Mouse (Mus musculus): ENCODE results near the gene Skap2. TPM values are rescaled to one million over a fixed set of nuclear protein-coding genes. Genes with fewer than 3 reads are reported as not detected.

Skap2 gene
- total and polyA plus RNA-seq, 3 experiments, result 5.0 to 8.9 (median 8.6) TPM

DNA sequence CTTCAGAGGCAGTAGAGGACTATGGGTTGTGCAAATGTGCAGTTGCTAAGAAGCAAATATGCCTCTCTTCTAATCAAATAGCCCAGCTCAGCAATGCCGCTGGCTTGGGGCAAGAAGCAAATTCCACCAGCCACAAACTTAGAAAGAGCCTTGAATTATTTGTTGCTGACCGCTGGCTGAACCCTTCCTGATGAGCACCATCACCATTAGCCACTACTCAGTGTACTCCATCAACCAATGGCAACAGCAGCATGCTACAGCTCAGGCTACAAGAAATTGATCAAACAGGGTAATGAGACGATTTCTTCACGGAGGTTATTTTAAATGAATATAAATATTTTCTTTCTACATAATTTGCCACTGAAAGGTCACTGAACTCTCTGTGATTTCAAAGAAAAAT, 36.6 kb downstream of the Skap2 start:
- H3K27me3 ChIP-seq (ENCODE audit: control insufficient read depth, insufficient read depth, low read length), result no peaks in the 10 kb centered on the region
- H3K27ac ChIP-seq, result no peak overlapping the region
- no peaks in the 10 kb centered on the region for H3K4me1 ChIP-seq (ENCODE audit: control insufficient read depth, insufficient read depth, low read length)
- 84% methylated on average over 4 of the region's 4 CpGs for WGBS
- no peaks in the 10 kb centered on the region for H3K79me2 ChIP-seq (replicated peaks; ENCODE audit: control insufficient read depth, insufficient read depth, low read length)
- no peak overlapping the region for H3K4me3 ChIP-seq
- intact Hi-C loops (cut with DNase I), result no loop called here
- H3K36me3 ChIP-seq (ENCODE audit: control insufficient read depth, insufficient read depth, low read length), result no peaks in the 10 kb centered on the region
- TF ChIP-seq EP300 (IDR thresholded peaks at IDR 0.05; ENCODE audit: insufficient read depth, low read depth, low read length) (no peak), POLR2A (IDR thresholded peaks at IDR 0.05; ENCODE audit: insufficient read depth, low read depth, low read length) (no peak), CTCF (IDR thresholded peaks at IDR 0.05) (no peak)
- H3K9ac ChIP-seq (ENCODE audit: low read depth, low read length), result no peak overlapping the region
- DNase-seq, result no peak

DNA sequence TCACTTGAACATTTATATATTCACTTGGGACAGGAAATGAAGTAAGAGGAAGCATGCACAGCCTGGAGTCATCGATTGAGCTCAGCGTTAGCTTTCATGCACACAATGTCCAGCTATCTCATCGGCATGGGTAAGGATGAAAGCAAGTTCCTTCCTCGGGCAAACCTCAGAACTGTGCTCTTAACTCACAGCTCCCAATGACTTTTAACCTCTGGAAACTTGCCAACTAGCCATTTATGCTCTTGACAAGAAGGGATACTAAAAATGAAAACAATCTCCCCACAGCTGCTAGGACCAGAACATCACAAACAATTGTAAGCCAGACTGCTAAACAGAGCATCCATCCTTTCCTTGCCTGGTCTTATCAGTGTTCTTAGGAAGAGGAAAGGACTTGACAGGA, 53.4 kb downstream of the Skap2 start:
- no peak overlapping the region for H3K4me3 ChIP-seq
- TF ChIP-seq EP300 (IDR thresholded peaks at IDR 0.05; ENCODE audit: insufficient read depth, low read depth, low read length), result no peak
- no peak for TF ChIP-seq CTCF (IDR thresholded peaks at IDR 0.05)
- TF ChIP-seq POLR2A (IDR thresholded peaks at IDR 0.05; ENCODE audit: insufficient read depth, low read depth, low read length), result no peak
- no peak overlapping the region for H3K27ac ChIP-seq
- intact Hi-C loops (cut with DNase I), result no loop called here
- H3K4me1 ChIP-seq (ENCODE audit: control insufficient read depth, insufficient read depth, low read length), result no peaks in the 10 kb centered on the region
- H3K79me2 ChIP-seq (replicated peaks; ENCODE audit: control insufficient read depth, insufficient read depth, low read length), result no peaks in the 10 kb centered on the region
- WGBS, result 28% methylated on average over 4 of the region's 4 CpGs
- H3K36me3 ChIP-seq (ENCODE audit: control insufficient read depth, insufficient read depth, low read length), result no peaks in the 10 kb centered on the region
- H3K27me3 ChIP-seq (ENCODE audit: control insufficient read depth, insufficient read depth, low read length), result no peaks in the 10 kb centered on the region
- no peak for DNase-seq
- no peak overlapping the region for H3K9ac ChIP-seq (ENCODE audit: low read depth, low read length)

GRCm38 (mm10) chr6:51956048-51956792, 56.1 kb downstream of the Skap2 start:
- no peak overlapping the region for H3K27ac ChIP-seq
- intact Hi-C loops (cut with DNase I), result no loop called here
- H3K4me3 ChIP-seq, result no peak overlapping the region
- no peak for DNase-seq
- no peaks in the 10 kb centered on the region for H3K79me2 ChIP-seq (replicated peaks; ENCODE audit: control insufficient read depth, insufficient read depth, low read length)
- TF ChIP-seq POLR2A (IDR thresholded peaks at IDR 0.05; ENCODE audit: insufficient read depth, low read depth, low read length) (no peak), EP300 (IDR thresholded peaks at IDR 0.05; ENCODE audit: insufficient read depth, low read depth, low read length) (no peak), CTCF (IDR thresholded peaks at IDR 0.05) (no peak)
- no peaks in the 10 kb centered on the region for H3K27me3 ChIP-seq (ENCODE audit: control insufficient read depth, insufficient read depth, low read length)
- no peak overlapping the region for H3K9ac ChIP-seq (ENCODE audit: low read depth, low read length)
- H3K4me1 ChIP-seq (ENCODE audit: control insufficient read depth, insufficient read depth, low read length), result no peaks in the 10 kb centered on the region
- H3K36me3 ChIP-seq (ENCODE audit: control insufficient read depth, insufficient read depth, low read length), result no peaks in the 10 kb centered on the region
- 45% methylated on average over 4 of the region's 4 CpGs for WGBS

GRCm38 (mm10) chr6:51947661-51948060, 64.7 kb downstream of the Skap2 start:
- TF ChIP-seq EP300 (IDR thresholded peaks at IDR 0.05; ENCODE audit: insufficient read depth, low read depth, low read length) (no peak), CTCF (IDR thresholded peaks at IDR 0.05) (no peak), POLR2A (IDR thresholded peaks at IDR 0.05; ENCODE audit: insufficient read depth, low read depth, low read length) (no peak)
- no peaks in the 10 kb centered on the region for H3K27me3 ChIP-seq (ENCODE audit: control insufficient read depth, insufficient read depth, low read length)
- intact Hi-C loops (cut with DNase I), result no loop called here
- DNase-seq, result no peak
- no peaks in the 10 kb centered on the region for H3K4me1 ChIP-seq (ENCODE audit: control insufficient read depth, insufficient read depth, low read length)
- H3K36me3 ChIP-seq (ENCODE audit: control insufficient read depth, insufficient read depth, low read length), result no peaks in the 10 kb centered on the region
- no peak overlapping the region for H3K27ac ChIP-seq
- H3K9ac ChIP-seq (ENCODE audit: low read depth, low read length), result no peak overlapping the region
- no peak overlapping the region for H3K4me3 ChIP-seq
- no peaks in the 10 kb centered on the region for H3K79me2 ChIP-seq (replicated peaks; ENCODE audit: control insufficient read depth, insufficient read depth, low read length)

DNA sequence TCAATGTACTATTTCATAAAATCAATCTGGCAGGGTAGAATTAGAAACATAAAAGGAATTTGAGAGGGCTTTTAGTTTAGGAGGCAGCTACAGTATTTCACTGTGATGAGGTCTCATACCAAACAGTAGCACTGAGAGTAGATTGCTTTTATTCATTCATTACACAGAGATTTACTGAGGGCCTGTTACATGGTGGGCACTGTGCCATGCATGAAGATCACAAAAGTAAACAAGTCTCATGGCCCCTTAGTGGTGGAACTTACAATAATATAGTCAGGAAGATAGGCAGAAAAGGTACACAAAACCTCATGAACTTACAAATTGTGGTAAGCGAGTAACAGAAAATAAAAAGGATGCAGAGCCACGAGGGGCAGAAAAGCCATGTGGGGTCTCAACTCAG, 67.4 kb downstream of the Skap2 start:
- no peak overlapping the region for H3K4me3 ChIP-seq
- DNase-seq, result no peak
- H3K4me1 ChIP-seq (ENCODE audit: control insufficient read depth, insufficient read depth, low read length), result no peaks in the 10 kb centered on the region
- no peak overlapping the region for H3K27ac ChIP-seq
- no peaks in the 10 kb centered on the region for H3K27me3 ChIP-seq (ENCODE audit: control insufficient read depth, insufficient read depth, low read length)
- no peaks in the 10 kb centered on the region for H3K79me2 ChIP-seq (replicated peaks; ENCODE audit: control insufficient read depth, insufficient read depth, low read length)
- TF ChIP-seq POLR2A (IDR thresholded peaks at IDR 0.05; ENCODE audit: insufficient read depth, low read depth, low read length) (no peak), CTCF (IDR thresholded peaks at IDR 0.05) (no peak), EP300 (IDR thresholded peaks at IDR 0.05; ENCODE audit: insufficient read depth, low read depth, low read length) (no peak)
- WGBS, result 82% methylated on average over 2 of the region's 2 CpGs
- no peak overlapping the region for H3K9ac ChIP-seq (ENCODE audit: low read depth, low read length)
- H3K36me3 ChIP-seq (ENCODE audit: control insufficient read depth, insufficient read depth, low read length), result no peaks in the 10 kb centered on the region
- intact Hi-C loops (cut with DNase I), result no loop called here

GRCm38 (mm10) chr6:51933998-51934397, 78.4 kb downstream of the Skap2 start:
- Histone ChIP-seq H3K4me1 (ENCODE audit: control insufficient read depth, insufficient read depth, low read length) (no peaks in the 10 kb centered on the region; the same call in 1 of the 2 replicates), H3K79me2 (replicated peaks; ENCODE audit: control insufficient read depth, insufficient read depth, low read length) (no peaks in the 10 kb centered on the region), H3K9ac (ENCODE audit: low read depth, low read length) (no peak overlapping the region), H3K27ac (no peak overlapping the region), H3K36me3 (ENCODE audit: control insufficient read depth, insufficient read depth, low read length) (no peaks in the 10 kb centered on the region), H3K4me3 (no peak overlapping the region), H3K27me3 (ENCODE audit: control insufficient read depth, insufficient read depth, low read length) (no peaks in the 10 kb centered on the region)
- TF ChIP-seq EP300 (IDR thresholded peaks at IDR 0.05; ENCODE audit: insufficient read depth, low read depth, low read length) (no peak), POLR2A (IDR thresholded peaks at IDR 0.05; ENCODE audit: insufficient read depth, low read depth, low read length) (no peak), CTCF (IDR thresholded peaks at IDR 0.05) (no peak)
- intact Hi-C loops (cut with DNase I), result no loop called here
- DNase-seq, result no peak
- WGBS, result 36% methylated on average over 4 of the region's 4 CpGs

Data from heart, adult 2 months (tissue).